Mouse (Mus musculus) heart, embryonic 14.5 days (tissue): ENCODE measurements around the gene Tenm2. TPM values are rescaled to one million over a fixed set of nuclear protein-coding genes. Genes with fewer than 3 reads are reported as not detected.

Source experiments
- ATAC-seq: fragments of 200-750 bp; cut with Nextera tagmentation; 2 replicates; pipeline ENCODE4 v1.8.0; 2017; ENCODE audit warnings: low read depth, moderate TSS enrichment; ENCODE audit not compliant: insufficient number of reproducible peaks, insufficient read depth, low FRiP score
- H3K27ac ChIP-seq, 2 experiments: fragments of 200-500 bp in 1 of 2; fragments of 300-500 bp in 1 of 2; sonication (generic) in 1 of 2; replicated peaks in 1 of 2; 2 replicates each; pipeline ENCODE4 v1.5.1; 2012 to 2014; ENCODE audit warnings: low read depth in 2 of 2, low read length in 2 of 2, control low read depth in 1 of 2, mild to moderate bottlenecking in 1 of 2, mixed read lengths in 1 of 2; ENCODE audit not compliant: control insufficient read depth in 1 of 2, insufficient read depth in 1 of 2
- H3K27me3 ChIP-seq: fragments of 300-500 bp; sonication (generic); 2 replicates; pipeline ENCODE4 v1.6.1; 2014; ENCODE audit warnings: mild to moderate bottlenecking, low read length, control low read depth; ENCODE audit not compliant: control insufficient read depth, insufficient read depth
- H3K36me3 ChIP-seq: fragments of 300-500 bp; sonication (generic); 2 replicates; pipeline ENCODE4 v1.6.1; 2014; ENCODE audit warnings: mild to moderate bottlenecking, control low read depth, low read length, mixed read lengths; ENCODE audit not compliant: control insufficient read depth, insufficient read depth
- H3K4me1 ChIP-seq, 2 experiments: fragments of 200-500 bp in 1 of 2; fragments of 300-500 bp in 1 of 2; sonication (generic) in 1 of 2; 2 replicates each; pipeline ENCODE4 v1.6.1; 2012 to 2014; ENCODE audit warnings: low read length in 2 of 2, control low read depth in 1 of 2, mixed read lengths in 1 of 2; ENCODE audit not compliant: control insufficient read depth in 2 of 2, insufficient read depth in 2 of 2
- H3K4me2 ChIP-seq: fragments of 300-500 bp; sonication (generic); 2 replicates; pipeline ENCODE4 v1.6.1; 2014; ENCODE audit warnings: mild to moderate bottlenecking, low read length
- H3K4me3 ChIP-seq, 2 experiments: fragments of 200-500 bp in 1 of 2; fragments of 300-500 bp in 1 of 2; sonication (generic) in 1 of 2; 2 replicates each; pipeline ENCODE4 v1.5.1; 2012 to 2014; ENCODE audit warnings: low read length in 2 of 2, mild to moderate bottlenecking in 2 of 2, control low read depth in 1 of 2, low read depth in 1 of 2, moderate library complexity in 1 of 2; ENCODE audit not compliant: control insufficient read depth in 1 of 2, insufficient read depth in 1 of 2
- H3K9ac ChIP-seq: fragments of 300-500 bp; sonication (generic); 2 replicates; pipeline ENCODE4 v1.6.1; 2014; ENCODE audit warnings: mild to moderate bottlenecking, low read length
- H3K9me3 ChIP-seq: fragments of 300-500 bp; sonication (generic); 2 replicates; pipeline ENCODE4 v1.6.1; 2016; ENCODE audit warnings: low read length, control low read depth; ENCODE audit not compliant: control insufficient read depth
- WGBS: fragments of 180-500 bp; shearing (Covaris S2); extraction: QIAGEN DNeasy Blood & Tissue Kit; methylation state at CpG from one replicate; pipeline ENCODE4 v1.1.7; 2014; 5-methylcytosine and 5-hydroxymethylcytosine counted together
- polyA plus RNA-seq: library from polyadenylated mRNA; unstranded; fragments of >200 nt; fragmentation: Nextera tagmentation; extraction: Ambion mirVana; gene quantifications from 2 replicates; pipeline ENCODE4 v1.2.1, GENCODE M21; 2014

The Tenm2 gene
- polyA plus RNA-seq, 1 experiment from 2014 or later = 0.96 TPM

- no peak overlapping the region for H3K4me3 ChIP-seq
- no peak overlapping the region for H3K9ac ChIP-seq
- H3K4me2 ChIP-seq = peak overlapping the region; percentile 26; the same call in 1 of the 2 replicates
- peaks cover 7 to 15% of the 10 kb centered on the region in 2 experiments for H3K4me1 ChIP-seq
- no peaks in the 10 kb centered on the region for H3K9me3 ChIP-seq
- ATAC-seq = no peak
- H3K36me3 ChIP-seq = no peaks in the 10 kb centered on the region
- H3K27me3 ChIP-seq = no peaks in the 10 kb centered on the region
- no peak overlapping the region for H3K27ac ChIP-seq
- 19% methylated on average over 7 of the region's 7 CpGs for WGBS
Observed at GRCm38 (mm10) chr11:36481524-36481923, 754.2 kb downstream of the Tenm2 start.

GRCm38 (mm10) chr11:36481086-36481485 is 754.7 kb downstream of the Tenm2 start:
- Histone ChIP-seq H3K9me3 (no peaks in the 10 kb centered on the region), H3K27me3 (no peaks in the 10 kb centered on the region), H3K36me3 (no peaks in the 10 kb centered on the region), H3K4me2 (no peak overlapping the region), H3K4me1 (peaks cover 5 to 15% of the 10 kb centered on the region in 2 experiments), H3K9ac (no peak overlapping the region), H3K27ac (no peak overlapping the region), H3K4me3 (no peak overlapping the region)
- no peak for ATAC-seq
- 93% methylated on average over 5 of the region's 5 CpGs for WGBS

- Histone ChIP-seq H3K36me3 (no peaks in the 10 kb centered on the region), H3K9me3 (no peaks in the 10 kb centered on the region), H3K4me1 (peaks cover 7 to 24% of the 10 kb centered on the region in 2 experiments), H3K9ac (no peak overlapping the region), H3K4me2 (peak overlapping the region; percentile 53), H3K4me3 (no peak overlapping the region), H3K27ac (no peak overlapping the region), H3K27me3 (no peaks in the 10 kb centered on the region; the same call in 1 of the 2 replicates)
- ATAC-seq = no peak; the same call in 1 of the 2 replicates
- WGBS = 14% methylated on average over 9 of the region's 9 CpGs
Observed at GRCm38 (mm10) chr11:36469811-36470551, 765.8 kb downstream of the Tenm2 start.

- Histone ChIP-seq H3K27ac (no peak overlapping the region), H3K27me3 (no peaks in the 10 kb centered on the region), H3K4me3 (no peak overlapping the region), H3K36me3 (no peaks in the 10 kb centered on the region), H3K9me3 (no peaks in the 10 kb centered on the region), H3K4me1 (peaks cover 2 to 6% of the 10 kb centered on the region in 2 experiments; a peak in 3 of 4 replicates), H3K9ac (no peak overlapping the region), H3K4me2 (no peak overlapping the region)
- no peak for ATAC-seq
- 71% methylated on average over 6 of the region's 6 CpGs for WGBS
Observed at GRCm38 (mm10) chr11:36458451-36458850, 777.3 kb downstream of the Tenm2 start.

- Histone ChIP-seq H3K4me1 (peaks cover 2 to 6% of the 10 kb centered on the region in 2 experiments; a peak in 3 of 4 replicates), H3K27ac (no peak overlapping the region), H3K9ac (no peak overlapping the region), H3K27me3 (no peaks in the 10 kb centered on the region), H3K9me3 (no peaks in the 10 kb centered on the region), H3K4me2 (no peak overlapping the region), H3K4me3 (no peak overlapping the region), H3K36me3 (no peaks in the 10 kb centered on the region)
- ATAC-seq = no peak
- WGBS = 33% methylated on average over 6 of the region's 6 CpGs
Observed at GRCm38 (mm10) chr11:36454076-36454475, 781.7 kb downstream of the Tenm2 start.

GRCm38 (mm10) chr11:36452436-36452835 is 783.3 kb downstream of the Tenm2 start:
- WGBS = 64% methylated on average over 9 of the region's 9 CpGs
- Histone ChIP-seq H3K4me3 (no peak overlapping the region), H3K9me3 (no peaks in the 10 kb centered on the region), H3K4me1 (peaks cover 2 to 6% of the 10 kb centered on the region in 2 experiments; a peak in 3 of 4 replicates), H3K27me3 (no peaks in the 10 kb centered on the region), H3K27ac (no peak overlapping the region), H3K36me3 (no peaks in the 10 kb centered on the region), H3K9ac (no peak overlapping the region), H3K4me2 (no peak overlapping the region)
- no peak; the same call in 1 of the 2 replicates for ATAC-seq

- Histone ChIP-seq H3K4me2 (no peak overlapping the region), H3K36me3 (no peaks in the 10 kb centered on the region), H3K27ac (no peak overlapping the region), H3K9me3 (no peaks in the 10 kb centered on the region), H3K9ac (no peak overlapping the region), H3K27me3 (no peaks in the 10 kb centered on the region), H3K4me1 (no peaks in the 10 kb centered on the region; a peak in 1 of 4 replicates), H3K4me3 (no peak overlapping the region)
- ATAC-seq = no peak
- 37% methylated on average over 2 of the region's 2 CpGs for WGBS
Observed at GRCm38 (mm10) chr11:36446351-36446750, 789.4 kb downstream of the Tenm2 start.
